Mouse (Mus musculus): ENCODE measurements around the gene Nebl. TPM values are rescaled to one million over a fixed set of nuclear protein-coding genes. Genes with fewer than 3 reads are reported as not detected.

Nebl gene
- 0.96 and 1.2 TPM in 2 replicates for polyA plus RNA-seq (2011; ENCODE audit: insufficient read depth, insufficient read length, low read depth, missing spikeins)

DNA sequence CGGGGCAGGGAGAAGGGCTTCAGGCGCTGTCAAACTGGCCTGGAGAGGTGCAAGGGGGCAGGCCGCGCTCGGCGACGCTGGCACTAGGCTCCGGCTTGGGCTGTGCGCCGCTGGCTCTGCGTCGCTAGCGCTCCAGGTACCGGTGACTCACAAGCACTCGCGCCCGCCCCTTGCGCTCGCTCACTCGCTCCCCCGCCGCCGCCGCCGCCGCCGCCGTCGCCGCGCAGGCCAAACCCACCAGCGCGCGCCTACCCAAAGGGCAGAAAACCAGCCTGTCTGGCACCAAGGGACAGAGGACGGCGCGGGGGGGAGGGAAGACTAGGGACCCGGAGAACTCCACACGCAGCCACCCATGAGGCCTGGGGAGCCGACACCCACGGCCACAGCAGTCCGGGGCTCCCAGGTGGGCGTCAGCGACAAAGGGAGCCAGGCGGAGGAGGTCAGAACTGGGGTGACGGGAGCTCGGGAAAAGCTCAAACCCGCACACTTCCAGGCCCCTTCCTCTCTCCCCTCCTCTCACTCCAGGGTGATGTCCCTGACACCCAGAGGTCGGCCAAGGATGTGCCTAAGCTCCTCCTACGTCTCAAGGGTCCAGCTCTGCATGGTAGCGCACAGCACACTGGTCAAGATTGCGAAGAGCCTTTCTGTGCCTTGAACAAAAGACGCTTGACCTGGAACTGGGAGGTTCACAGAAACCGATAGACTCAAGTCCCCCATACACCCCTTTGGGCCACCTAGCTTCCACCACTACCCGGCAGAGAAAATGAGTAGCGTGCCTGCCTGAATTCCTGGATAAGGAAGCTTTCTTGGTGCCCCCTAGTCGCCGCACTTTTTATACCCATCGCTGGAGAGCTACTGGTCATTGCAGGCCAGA, at the start of gene Nebl:
Gene Nebl (minus strand): TSS at position 508 of the 874 bp plus-strand sequence.
- no peaks in the 10 kb centered on the region for H3K4me1 ChIP-seq (ENCODE audit: control insufficient read depth, insufficient read depth, low read length)
- H3K27me3 ChIP-seq (ENCODE audit: control insufficient read depth, insufficient read depth, low read length, poor library complexity, severe bottlenecking), result peaks cover 12% of the 10 kb centered on the region
- no peaks in the 10 kb centered on the region for H3K9me3 ChIP-seq (replicated peaks; ENCODE audit: control insufficient read depth, insufficient read depth, low read length, poor library complexity, severe bottlenecking)
- H3K9ac ChIP-seq (ENCODE audit: low read depth, poor library complexity, severe bottlenecking), result peak within 1 kb of the TSS; percentile 38
- no peaks in the 10 kb centered on the region for H3K36me3 ChIP-seq (ENCODE audit: control insufficient read depth, insufficient read depth, low read length, poor library complexity, severe bottlenecking)
- no peak within 1 kb of the TSS for H3K27ac ChIP-seq (ENCODE audit: insufficient read depth, low read length)
- peak within 1 kb of the TSS; percentile 59 for H3K4me3 ChIP-seq (ENCODE audit: low read depth, low read length)
- TF ChIP-seq CTCF (IDR thresholded peaks at IDR 0.05; ENCODE audit: low read depth, low read length) (no peak), POLR2A (IDR thresholded peaks at IDR 0.05; ENCODE audit: insufficient read depth, low read length) (no peak), EP300 (IDR thresholded peaks at IDR 0.05; ENCODE audit: insufficient read depth, low read depth, low read length) (no peak)

DNA sequence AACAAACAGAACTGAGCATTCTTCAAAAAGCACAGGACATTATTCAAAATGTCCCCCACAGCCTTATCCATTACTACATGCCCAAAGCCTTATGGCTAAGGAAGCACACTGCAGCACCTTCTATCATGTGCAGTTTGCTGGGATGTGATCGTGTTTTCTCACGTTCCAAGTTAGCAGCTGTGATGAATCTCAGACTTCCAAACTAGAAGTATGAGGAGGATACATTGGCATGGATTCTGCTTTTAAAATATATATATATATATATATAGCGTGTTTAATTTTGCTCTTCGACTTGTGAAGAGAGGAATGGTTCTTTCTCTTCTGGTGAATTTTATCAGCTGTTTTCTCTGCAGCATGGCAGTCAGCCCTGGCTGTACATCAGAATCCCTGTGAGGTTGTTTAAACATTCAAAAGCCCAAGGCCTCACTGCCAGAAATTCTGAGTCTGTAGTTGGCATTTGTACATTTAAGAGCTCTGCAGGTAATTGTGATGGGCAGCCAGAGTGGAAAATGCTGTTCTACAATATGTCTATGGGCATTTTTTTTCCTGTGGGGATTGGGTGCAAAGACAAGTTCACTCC, 39.1 kb upstream of the Nebl start:
- Histone ChIP-seq H3K4me1 (ENCODE audit: control insufficient read depth, insufficient read depth, low read length) (no peaks in the 10 kb centered on the region), H3K27me3 (ENCODE audit: control insufficient read depth, insufficient read depth, low read length, poor library complexity, severe bottlenecking) (no peaks in the 10 kb centered on the region), H3K9ac (ENCODE audit: low read depth, poor library complexity, severe bottlenecking) (no peak overlapping the region), H3K36me3 (ENCODE audit: control insufficient read depth, insufficient read depth, low read length, poor library complexity, severe bottlenecking) (no peaks in the 10 kb centered on the region), H3K27ac (ENCODE audit: insufficient read depth, low read length) (no peak overlapping the region), H3K4me3 (ENCODE audit: low read depth, low read length) (no peak overlapping the region), H3K9me3 (replicated peaks; ENCODE audit: control insufficient read depth, insufficient read depth, low read length, poor library complexity, severe bottlenecking) (no peaks in the 10 kb centered on the region)
- TF ChIP-seq POLR2A (IDR thresholded peaks at IDR 0.05; ENCODE audit: insufficient read depth, low read length), result no peak

DNA sequence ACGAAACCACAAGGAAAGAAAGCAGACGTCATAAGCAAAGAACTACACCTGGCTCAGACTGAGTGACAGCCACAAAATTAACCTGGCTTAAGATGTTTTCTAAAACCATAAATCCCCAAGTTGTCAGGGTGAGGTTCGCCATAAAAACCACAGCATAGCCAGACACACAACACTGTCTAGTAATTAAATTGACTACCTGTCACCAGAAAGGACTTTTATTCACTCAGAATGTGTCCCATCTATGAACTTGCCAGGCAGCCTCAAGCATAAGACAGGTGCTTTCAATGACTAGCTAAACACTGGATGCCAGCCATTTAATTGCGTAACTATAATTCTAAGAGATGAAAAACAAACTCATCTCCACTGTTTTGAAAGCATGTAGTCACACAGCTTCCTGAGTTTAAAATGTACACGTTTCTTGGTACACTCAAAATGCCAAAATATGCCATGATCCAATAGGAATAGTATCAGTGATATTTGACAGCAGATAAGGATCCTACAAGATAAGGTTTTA, 38.0 kb upstream of the Nebl start:
- Histone ChIP-seq H3K9me3 (replicated peaks; ENCODE audit: control insufficient read depth, insufficient read depth, low read length, poor library complexity, severe bottlenecking) (no peaks in the 10 kb centered on the region), H3K4me3 (ENCODE audit: low read depth, low read length) (no peak overlapping the region), H3K27ac (ENCODE audit: insufficient read depth, low read length) (no peak overlapping the region), H3K27me3 (ENCODE audit: control insufficient read depth, insufficient read depth, low read length, poor library complexity, severe bottlenecking) (no peaks in the 10 kb centered on the region), H3K9ac (ENCODE audit: low read depth, poor library complexity, severe bottlenecking) (no peak overlapping the region), H3K36me3 (ENCODE audit: control insufficient read depth, insufficient read depth, low read length, poor library complexity, severe bottlenecking) (no peaks in the 10 kb centered on the region), H3K4me1 (ENCODE audit: control insufficient read depth, insufficient read depth, low read length) (no peaks in the 10 kb centered on the region)
- TF ChIP-seq POLR2A (IDR thresholded peaks at IDR 0.05; ENCODE audit: insufficient read depth, low read length) (no peak), CTCF (IDR thresholded peaks at IDR 0.05; ENCODE audit: low read depth, low read length) (no peak), EP300 (IDR thresholded peaks at IDR 0.05; ENCODE audit: insufficient read depth, low read depth, low read length) (no peak)

DNA sequence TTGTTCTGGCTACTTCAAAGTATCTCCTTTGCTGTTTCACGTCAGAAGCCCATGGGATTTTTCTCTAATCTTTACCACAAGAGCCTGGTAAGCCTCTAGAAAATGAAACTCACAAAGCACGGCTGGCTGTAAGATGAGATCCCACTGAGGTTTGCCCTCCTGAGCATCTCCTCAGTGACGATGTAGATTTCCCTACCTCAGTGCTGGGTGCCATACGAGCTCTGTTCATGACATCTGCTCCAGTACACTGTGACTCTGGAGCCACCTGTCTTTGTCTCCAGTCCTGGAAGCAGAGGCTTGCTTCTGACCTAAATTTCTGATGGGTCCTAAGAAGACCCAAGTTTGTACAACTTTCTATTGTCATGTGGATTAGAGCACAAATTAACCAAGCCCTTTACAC, 25.0 kb upstream of the Nebl start:
- Histone ChIP-seq H3K9ac (ENCODE audit: low read depth, poor library complexity, severe bottlenecking) (no peak overlapping the region), H3K4me1 (ENCODE audit: control insufficient read depth, insufficient read depth, low read length) (no peaks in the 10 kb centered on the region), H3K27me3 (ENCODE audit: control insufficient read depth, insufficient read depth, low read length, poor library complexity, severe bottlenecking) (no peaks in the 10 kb centered on the region), H3K9me3 (replicated peaks; ENCODE audit: control insufficient read depth, insufficient read depth, low read length, poor library complexity, severe bottlenecking) (peaks cover 8% of the 10 kb centered on the region), H3K36me3 (ENCODE audit: control insufficient read depth, insufficient read depth, low read length, poor library complexity, severe bottlenecking) (no peaks in the 10 kb centered on the region), H3K4me3 (ENCODE audit: low read depth, low read length) (no peak overlapping the region), H3K27ac (ENCODE audit: insufficient read depth, low read length) (no peak overlapping the region)
- TF ChIP-seq CTCF (IDR thresholded peaks at IDR 0.05; ENCODE audit: low read depth, low read length), result no peak
- no peak for TF ChIP-seq POLR2A (IDR thresholded peaks at IDR 0.05; ENCODE audit: insufficient read depth, low read length)
- no peak for TF ChIP-seq EP300 (IDR thresholded peaks at IDR 0.05; ENCODE audit: insufficient read depth, low read depth, low read length)

DNA sequence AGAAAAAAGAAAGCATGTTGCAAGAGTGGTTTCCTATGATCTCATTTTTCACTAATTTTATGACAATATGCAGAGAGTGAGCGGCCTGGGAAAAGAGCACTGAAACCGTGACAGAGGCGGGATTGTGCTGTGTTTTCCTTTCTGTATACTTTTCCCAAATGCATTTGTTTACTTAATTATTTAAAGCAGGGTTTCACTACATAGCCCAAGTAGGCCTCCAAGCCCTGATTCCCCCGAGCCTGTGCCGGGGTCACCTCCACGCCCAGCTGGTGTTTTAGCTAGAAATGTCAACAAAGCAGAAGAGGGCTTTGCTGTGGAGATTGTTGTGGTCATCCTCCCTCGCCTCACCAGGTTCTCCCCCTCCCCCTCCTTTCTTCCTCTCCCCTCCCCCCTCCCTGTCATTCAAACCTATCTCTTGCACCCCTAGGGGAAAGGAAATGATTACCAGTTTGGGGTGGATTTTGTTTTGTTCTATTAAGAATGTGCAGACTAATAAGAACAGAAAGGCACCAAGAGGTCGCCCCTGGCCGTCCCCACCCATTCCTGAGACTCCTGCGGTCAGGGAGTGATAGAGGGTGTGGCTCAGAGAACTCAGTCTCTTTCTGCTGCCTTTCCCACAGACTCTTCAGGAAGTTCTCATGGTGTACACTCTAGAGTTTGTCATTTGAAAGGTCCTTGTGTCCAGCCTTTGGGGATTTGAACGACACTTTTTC, 10.9 kb upstream of the Nebl start:
- peaks cover 5% of the 10 kb centered on the region; the same call in 1 of the 2 replicates for H3K9me3 ChIP-seq (replicated peaks; ENCODE audit: control insufficient read depth, insufficient read depth, low read length, poor library complexity, severe bottlenecking)
- H3K9ac ChIP-seq (ENCODE audit: low read depth, poor library complexity, severe bottlenecking), result no peak overlapping the region
- H3K27me3 ChIP-seq (ENCODE audit: control insufficient read depth, insufficient read depth, low read length, poor library complexity, severe bottlenecking), result no peaks in the 10 kb centered on the region; the same call in 1 of the 2 replicates
- H3K4me1 ChIP-seq (ENCODE audit: control insufficient read depth, insufficient read depth, low read length), result peaks cover 1% of the 10 kb centered on the region
- 0 out of 2 replicates have a peak overlapping the region, but pooled peaks have one; percentile 15 for H3K4me3 ChIP-seq (ENCODE audit: low read depth, low read length)
- peak overlapping the region; percentile 58; the same call in 1 of the 2 replicates for H3K27ac ChIP-seq (ENCODE audit: insufficient read depth, low read length)
- H3K36me3 ChIP-seq (ENCODE audit: control insufficient read depth, insufficient read depth, low read length, poor library complexity, severe bottlenecking), result no peaks in the 10 kb centered on the region
- TF ChIP-seq CTCF (IDR thresholded peaks at IDR 0.05; ENCODE audit: low read depth, low read length) (no peak), POLR2A (IDR thresholded peaks at IDR 0.05; ENCODE audit: insufficient read depth, low read length) (no peak), EP300 (IDR thresholded peaks at IDR 0.05; ENCODE audit: insufficient read depth, low read depth, low read length) (0 out of 2 replicates have a peak, but pooled peaks have one; percentile 38)
